Mouse (Mus musculus): ENCODE measurements around the gene Clca3b. TPM values are rescaled to one million over a fixed set of nuclear protein-coding genes. Genes with fewer than 3 reads are reported as not detected.

Clca3b gene
- total RNA-seq, 2 experiments from 2014 or later, result not detected

- TF ChIP-seq CTCF (IDR thresholded peaks at IDR 0.05), result peak; percentile 36
- no peak overlapping the region for H3K27ac ChIP-seq
- no peak overlapping the region for H3K4me3 ChIP-seq
- intact Hi-C loops (cut with DNase I), result no loop called here
- DNase-seq, result peak; percentile 20
Measured at GRCm38 (mm10) chr3:144801861-144802260, 47.3 kb downstream of the Clca3b start.

- H3K4me3 ChIP-seq, result no peak overlapping the region
- no peak for DNase-seq
- TF ChIP-seq CTCF (IDR thresholded peaks at IDR 0.05), result no peak
- intact Hi-C loops (cut with DNase I), result no loop called here
- no peak overlapping the region for H3K27ac ChIP-seq
Measured at GRCm38 (mm10) chr3:144785181-144786148, 63.7 kb downstream of the Clca3b start.

Other genes with a start within 250 kb of the Clca3b start
- 100 to 1,000 TPM; 328 to 379 TPM for gene Sh3glb1, start 129.0 kb downstream of the Clca3b start, total RNA-seq (2021)
- under 1 TPM in 1 of 2 experiments, not detected in 1; 0.15 TPM for gene Clca3a1, start 88.4 kb downstream of the Clca3b start, total RNA-seq (2021)
- not detected for gene Clca3a2, start 29.9 kb downstream of the Clca3b start, total RNA-seq (2021)
- not detected for gene Clca4b, start 83.2 kb upstream of the Clca3b start, total RNA-seq (2021)
- gene Clca4a, start 125.7 kb upstream of the Clca3b start, total RNA-seq (2021), result not detected
- not detected for gene Clca1, start 183.4 kb upstream of the Clca3b start, total RNA-seq (2021)